Mouse (Mus musculus) kidney, adult 2 months (tissue): ENCODE results near the gene Creld1.

Experiments
- CTCF ChIP-seq: fragments of 200-500 bp; conservative IDR thresholded peaks from 2 replicates; pipeline ENCODE4 v1.5.1; 2011; ENCODE audit warnings: low read depth, mild to moderate bottlenecking, control low read depth, low read length, moderate library complexity, mixed read lengths; ENCODE audit not compliant: insufficient read depth, insufficient read length
- POLR2A ChIP-seq: fragments of 200-500 bp; IDR thresholded peaks from one replicate; pipeline ENCODE4 v1.6.1; 2011; ENCODE audit warnings: low read depth, low read length, control low read depth

DNA sequence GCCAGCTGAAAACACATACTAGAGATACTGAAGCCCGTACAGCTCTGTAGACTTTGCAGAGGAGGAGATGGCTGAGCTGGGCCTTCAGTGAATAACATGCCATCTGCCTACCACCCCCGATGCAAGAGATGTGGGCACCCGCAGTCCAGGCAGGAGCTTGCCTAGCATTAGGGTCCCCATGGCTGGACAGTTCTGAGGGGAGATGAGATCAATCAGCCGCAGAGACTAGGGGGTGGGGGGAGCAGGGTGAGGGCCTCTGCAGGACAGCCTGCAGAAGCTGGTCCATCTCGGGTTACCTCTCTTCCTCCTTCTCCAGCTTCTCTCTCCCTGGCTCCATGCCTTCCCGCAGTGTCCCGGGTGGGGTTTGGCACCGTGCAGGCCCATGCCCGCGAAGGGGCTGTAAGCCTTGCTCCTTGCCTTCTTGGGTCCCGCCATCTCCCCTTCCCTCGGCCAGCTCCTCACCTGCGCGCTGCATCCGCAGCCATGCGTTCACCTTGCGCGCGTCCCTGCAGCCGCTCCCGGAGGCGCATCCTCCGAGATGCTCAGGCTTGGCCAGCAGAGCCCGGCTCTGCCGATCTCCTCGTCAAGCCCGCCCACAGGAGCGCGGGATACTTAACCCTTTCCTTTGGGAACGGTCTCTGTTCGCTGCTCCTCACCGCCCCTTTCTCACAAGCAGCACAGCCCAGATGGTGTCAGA, 18.4 kb downstream of the Creld1 start, which contains the start of gene Prrt3:
- no peak for TF ChIP-seq POLR2A
- TF ChIP-seq CTCF = no peak
